Comparison of ENCODE assay signal across 16 mouse cellular contexts in the genomic region with DNA sequence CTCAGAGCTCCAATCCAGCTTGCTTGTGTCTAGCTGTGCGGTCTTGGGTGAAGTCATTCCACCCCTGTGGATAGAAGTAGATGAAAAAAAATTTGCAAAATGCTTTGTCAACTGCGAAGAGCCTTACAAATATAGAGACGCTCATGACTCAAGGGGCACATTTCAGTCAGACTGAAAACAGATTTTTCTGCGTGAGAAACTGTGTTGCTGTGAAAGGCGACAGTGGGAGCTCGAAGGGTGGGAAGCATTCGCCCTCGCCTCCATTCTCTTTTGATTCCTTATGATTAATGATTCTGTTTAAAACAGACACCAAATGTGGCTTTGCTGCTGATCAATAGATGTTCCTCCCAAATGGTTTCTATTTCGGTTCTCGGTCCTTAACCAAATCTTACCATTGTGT.
"Had no signal": no experiment of that assay in that cellular context is flagged by ENCODE, and none has a peak within 500 bp of the region (broad histone marks: within the 10 kb centered on the region; RNA-seq: fewer than 3 reads in every experiment).

No protein-coding gene starts in this region.

- H3K36me3 ChIP-seq: kidney, embryonic 15.5 days; liver, embryonic 13.5 days; stomach, embryonic 15.5 days had no signal

- H3K9me3 ChIP-seq: liver, embryonic 13.5 days; stomach, embryonic 15.5 days had no signal

- H3K4me3 ChIP-seq: kidney, embryonic 15.5 days; left cerebral cortex, adult 2 months; liver, embryonic 13.5 days; stomach, embryonic 15.5 days had no signal

- H3K27me3 ChIP-seq: kidney, embryonic 15.5 days; liver, embryonic 13.5 days; stomach, embryonic 15.5 days had no signal

- H3K4me1 ChIP-seq: stomach, embryonic 15.5 days had no signal

- DNase-seq: kidney, adult 11 months; kidney, adult 8-10 months; kidney, postnatal 10 days; kidney, postnatal 36 days; layer of hippocampus, postnatal 36 days; liver, embryonic 13.5 days; lung, adult 2 months; lung, postnatal 14 days; lung, postnatal 4 days; midbrain, embryonic 14.5 days; right cerebral cortex, postnatal 14 days; spleen, adult 18-20 months; thymus, postnatal 25 days had no signal

- H3K27ac ChIP-seq: kidney, embryonic 15.5 days; liver, embryonic 13.5 days; stomach, embryonic 15.5 days had no signal
